Mouse (Mus musculus): ENCODE data around the gene Rpn1.

Rpn1 gene

DNA sequence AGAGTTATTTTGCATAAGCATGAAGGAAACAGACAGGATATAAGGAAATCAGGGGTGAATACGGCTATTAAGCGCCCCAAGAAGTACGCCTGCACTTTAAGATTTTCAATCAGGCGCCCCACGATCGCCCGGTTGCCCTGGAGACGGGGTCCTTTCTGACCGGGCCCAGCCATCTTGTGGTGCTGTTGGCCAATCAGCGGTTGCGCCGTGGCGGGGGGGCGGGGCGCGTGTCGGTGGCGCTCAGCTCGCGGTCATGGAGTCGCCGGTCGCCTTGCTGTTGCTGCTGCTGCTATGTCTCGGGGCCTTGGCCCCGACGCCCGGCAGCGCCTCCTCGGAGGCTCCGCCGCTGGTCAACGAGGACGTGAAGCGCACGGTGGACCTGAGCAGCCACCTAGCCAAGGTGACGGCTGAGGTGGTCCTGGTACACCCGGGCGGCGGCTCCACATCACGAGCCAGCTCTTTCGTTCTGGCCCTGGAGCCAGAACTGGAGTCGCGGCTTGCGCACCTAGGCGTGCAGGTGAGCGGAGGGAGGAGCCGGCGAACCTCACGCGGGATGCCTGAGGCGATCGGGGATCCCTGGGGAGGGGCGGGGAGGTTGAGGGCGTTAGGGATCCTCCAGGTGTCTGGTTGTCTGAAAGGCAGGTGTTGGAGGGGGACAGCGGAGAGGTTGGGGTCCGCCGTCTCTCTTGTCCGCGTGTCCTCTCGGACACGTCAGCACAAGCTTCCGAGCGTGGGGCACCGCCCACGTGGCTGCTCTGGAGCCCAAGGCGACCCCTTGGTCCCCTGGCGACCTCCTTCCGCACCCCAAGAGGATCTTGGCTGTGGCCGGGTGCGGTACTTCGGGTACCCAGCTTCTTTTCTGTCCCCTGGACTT, at the start of gene Rpn1:
Gene Rpn1 (plus strand): TSS at position 205 of the 874 bp plus-strand sequence.
- peak; percentile 96 for DNase-seq

DNA sequence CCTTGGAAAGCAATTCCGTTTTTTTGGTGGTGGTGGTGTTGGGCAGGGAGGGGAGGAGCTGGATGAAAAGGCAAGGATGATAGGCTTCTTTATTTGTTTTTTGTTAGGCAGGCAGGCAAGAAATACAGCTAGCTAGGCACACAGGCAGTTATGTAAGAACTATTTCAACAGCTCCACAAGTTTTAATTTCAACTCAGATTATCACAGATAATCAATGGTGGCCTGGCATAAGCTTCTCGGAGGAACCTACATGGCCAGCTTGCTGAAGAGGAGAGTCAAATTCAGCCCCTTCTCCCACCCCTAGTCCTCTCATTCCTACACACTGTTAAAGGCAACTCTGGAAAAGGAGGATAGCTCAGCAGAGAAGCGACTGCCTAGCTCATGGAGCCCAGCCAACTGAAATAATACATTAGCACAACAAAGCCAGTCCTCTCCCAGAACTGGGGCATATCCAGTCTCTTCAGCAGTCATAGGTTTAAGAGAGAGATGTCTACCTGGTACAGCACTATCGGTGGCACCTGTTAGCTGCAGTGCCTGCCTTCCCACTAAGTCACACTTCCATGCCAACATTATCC, 46.7 kb upstream of the Rpn1 start:
- no peak for DNase-seq

DNA sequence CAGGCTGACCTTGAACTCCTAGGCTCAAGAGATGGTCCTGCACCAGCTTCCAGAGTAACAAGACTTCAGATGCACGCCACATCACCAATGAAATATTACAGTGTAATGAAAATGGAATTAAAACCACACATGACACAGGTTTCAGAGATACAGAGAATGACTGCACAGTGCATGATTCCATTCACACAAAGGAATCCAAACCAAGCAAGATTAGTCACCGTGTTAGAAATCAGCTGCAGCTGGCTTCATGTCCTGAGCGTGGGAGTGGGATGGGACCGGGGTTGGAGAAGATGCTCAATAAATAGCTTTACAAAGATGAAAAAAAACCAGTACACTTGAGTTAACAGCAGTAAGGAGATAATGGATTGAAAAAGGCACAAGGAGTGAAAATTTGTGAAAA, 44.9 kb upstream of the Rpn1 start:
- no peak for DNase-seq

DNA sequence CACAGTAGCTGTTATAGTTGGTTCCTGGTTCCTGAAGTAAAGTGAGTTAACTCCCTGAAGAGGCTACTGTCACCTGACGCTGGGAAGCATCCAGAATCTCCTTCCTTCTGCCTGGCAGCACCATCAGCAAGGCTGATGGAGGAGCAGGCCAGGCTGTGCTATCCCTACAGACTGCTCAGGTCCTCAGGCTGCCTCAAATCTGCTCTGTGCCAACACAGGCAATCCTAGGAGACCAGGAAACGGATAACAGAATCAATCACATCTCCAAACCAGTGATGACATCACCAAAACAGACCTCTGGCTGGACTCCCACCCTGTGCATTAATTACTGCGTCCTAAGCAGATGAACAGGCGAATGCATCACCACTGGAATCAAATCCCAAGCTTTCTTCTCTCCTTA, 43.1 kb upstream of the Rpn1 start:
- no peak for DNase-seq

GRCm38 (mm10) chr6:88042336-88042735, 41.9 kb upstream of the Rpn1 start:
- no peak for DNase-seq

DNA sequence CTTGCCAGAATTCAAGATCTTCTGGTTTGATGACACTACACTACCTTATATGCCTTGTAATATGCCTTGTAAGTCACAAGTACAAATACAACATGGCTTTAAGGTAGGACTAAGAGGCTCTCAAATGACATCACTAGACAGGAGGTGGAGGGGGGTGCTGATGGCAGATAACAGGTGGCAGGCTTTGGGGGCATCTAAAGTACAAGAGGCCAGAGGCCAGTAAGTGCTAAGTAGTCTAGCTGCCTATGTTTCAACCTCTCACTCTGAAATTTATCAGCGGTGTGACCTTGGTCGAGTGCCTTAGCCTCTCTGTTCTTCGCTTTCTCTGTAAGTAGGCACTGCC, 40.1 kb upstream of the Rpn1 start:
- DNase-seq, result no peak

DNA sequence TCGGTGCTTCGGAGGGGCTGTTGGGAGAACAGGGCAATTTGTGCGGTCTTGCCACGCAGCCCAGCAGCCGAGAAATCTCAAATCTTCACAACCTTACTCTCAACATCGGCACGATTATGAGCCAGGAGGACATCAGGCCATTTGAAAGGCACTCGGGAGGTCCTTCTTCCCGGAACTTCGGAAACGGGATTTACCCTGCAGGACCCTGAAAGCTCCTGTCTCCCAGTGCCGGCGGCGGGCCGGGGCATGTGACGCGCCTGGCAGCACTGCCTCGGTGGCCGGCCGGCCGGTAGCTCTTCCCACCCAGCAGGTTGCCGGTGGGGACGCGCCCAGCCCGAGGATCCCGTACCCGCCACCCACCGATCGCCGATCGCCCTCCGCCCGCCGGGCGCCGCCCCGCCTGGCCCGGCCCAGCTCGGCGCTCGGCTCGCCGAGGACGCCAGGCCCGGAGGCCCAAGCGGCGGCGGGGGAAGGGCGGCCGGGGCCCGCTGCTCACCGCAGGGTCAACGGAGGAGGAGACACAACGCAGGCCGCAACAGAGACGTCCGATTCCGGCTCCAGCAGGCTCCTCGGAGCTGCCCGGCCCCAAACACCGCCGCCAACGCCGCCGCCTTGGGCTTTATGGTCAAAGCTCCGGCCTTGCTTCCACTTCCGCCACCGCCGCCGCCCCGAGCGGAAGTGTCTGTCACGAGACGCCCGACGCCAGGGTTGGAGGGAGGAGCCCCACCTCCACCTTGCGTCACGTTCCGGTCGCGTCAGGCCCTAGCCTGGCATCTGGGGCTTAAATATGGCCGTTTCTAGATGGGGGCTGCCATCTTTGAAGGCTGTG, 39.5 kb upstream of the Rpn1 start, which contains the start of gene Rab7:
Gene Rab7 (minus strand): TSS at position 694 of the 829 bp plus-strand sequence.
- peak; percentile 98 for DNase-seq

DNA sequence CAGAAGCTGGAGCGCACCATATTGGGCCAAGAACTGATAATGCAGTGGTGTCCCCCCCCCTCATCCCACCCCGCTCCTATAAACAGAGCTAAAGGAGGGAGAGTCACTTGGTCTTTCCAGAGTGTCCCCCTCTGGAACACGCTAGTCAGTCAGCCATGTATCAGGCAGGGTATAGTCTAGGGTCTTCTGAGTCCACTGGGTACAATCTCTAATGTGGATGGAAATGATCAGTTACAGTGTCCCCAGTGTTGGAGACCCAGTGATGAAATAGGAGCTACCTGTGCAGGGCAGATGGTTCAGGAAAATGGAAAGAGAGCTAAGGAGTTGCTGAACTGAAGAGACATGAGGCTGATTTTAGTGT, 38.9 kb upstream of the Rpn1 start:
- DNase-seq, result no peak

- no peak for DNase-seq
Observed at GRCm38 (mm10) chr6:88047853-88048252, 36.4 kb upstream of the Rpn1 start.

- DNase-seq, result no peak
Observed at GRCm38 (mm10) chr6:88049008-88049407, 35.3 kb upstream of the Rpn1 start.

DNA sequence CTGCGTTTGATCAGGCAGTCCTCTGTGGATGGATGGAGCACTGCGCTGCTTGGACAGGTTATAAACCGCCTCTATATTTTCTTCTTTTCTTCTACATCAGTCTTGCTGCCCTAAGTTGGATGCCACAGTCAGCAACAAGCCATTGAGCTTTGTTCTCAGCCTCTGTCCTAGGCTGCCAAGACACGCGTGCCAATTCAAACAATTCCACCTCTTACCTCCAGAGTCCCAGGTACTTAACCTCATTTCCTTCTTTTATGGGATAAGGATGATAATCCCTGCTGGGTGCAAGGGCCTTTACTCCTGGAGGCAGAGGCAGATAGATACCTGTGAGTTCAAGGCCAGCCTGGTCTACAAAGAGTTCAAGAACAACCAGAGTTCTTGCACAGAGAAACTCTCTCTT, 33.1 kb upstream of the Rpn1 start:
- DNase-seq, result no peak

- no peak for DNase-seq
Observed at GRCm38 (mm10) chr6:88053228-88054080, 30.8 kb upstream of the Rpn1 start.

DNA sequence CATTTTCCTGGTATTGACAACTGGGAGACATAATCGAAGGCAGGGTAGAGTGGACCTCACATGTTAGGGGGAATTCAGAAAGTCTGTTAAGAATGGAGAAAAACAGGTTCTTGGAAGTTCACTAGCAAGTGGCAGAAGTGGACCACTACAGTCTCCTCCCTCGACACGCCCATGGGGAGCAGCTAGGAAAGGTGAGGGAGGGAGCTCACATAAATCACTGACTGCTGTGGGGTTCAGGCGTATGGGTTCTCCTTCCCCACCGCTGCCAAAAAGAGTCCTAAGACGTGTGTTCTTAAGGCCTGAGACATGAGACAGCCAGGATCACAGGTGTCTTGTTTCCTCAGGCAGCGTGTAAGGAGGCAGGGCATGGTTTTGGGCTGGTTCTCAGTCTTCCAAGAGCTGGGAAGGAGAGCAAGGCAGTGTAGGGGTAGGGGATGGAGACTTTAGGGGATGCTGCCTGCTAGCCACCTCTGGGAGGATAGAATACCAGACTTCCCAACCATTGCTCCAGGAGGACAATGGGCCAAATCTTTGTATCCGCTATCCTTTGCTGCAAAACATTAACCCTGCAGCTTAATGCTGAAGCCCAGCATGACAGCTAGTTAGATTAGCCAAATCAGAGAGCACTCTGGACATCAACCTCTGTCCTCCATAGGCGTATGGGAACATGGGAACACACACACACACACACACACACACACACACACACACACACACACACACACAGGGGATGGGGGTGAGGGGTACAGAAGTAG, 30.0 kb upstream of the Rpn1 start:
- DNase-seq, result no peak

DNA sequence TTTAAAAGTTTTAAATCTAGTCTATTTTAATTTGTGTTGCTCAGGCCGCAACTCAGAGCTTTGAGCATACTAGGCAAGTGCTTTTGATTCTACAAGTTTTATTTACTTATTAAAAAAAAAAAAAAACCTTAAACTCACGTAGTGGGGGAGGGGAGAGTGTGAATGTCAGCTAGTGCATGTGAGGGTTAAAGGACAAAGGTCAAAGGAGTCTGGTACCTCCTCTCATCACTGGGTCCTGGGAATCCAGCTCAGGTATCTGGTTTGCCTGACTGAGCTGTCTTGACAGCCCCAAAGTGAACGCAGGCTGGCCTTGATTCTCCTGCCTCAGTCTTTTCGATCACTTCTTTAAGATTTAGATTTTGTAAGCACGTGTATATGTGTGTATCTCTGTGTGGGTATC, 28.6 kb upstream of the Rpn1 start:
- DNase-seq, result no peak

GRCm38 (mm10) chr6:88056866-88057265, 27.4 kb upstream of the Rpn1 start:
- no peak for DNase-seq

- no peak for DNase-seq
Observed at GRCm38 (mm10) chr6:88059903-88060302, 24.4 kb upstream of the Rpn1 start.

GRCm38 (mm10) chr6:88060602-88061001, 23.7 kb upstream of the Rpn1 start:
- DNase-seq, result no peak

GRCm38 (mm10) chr6:88061406-88061805, 22.9 kb upstream of the Rpn1 start:
- no peak for DNase-seq

DNA sequence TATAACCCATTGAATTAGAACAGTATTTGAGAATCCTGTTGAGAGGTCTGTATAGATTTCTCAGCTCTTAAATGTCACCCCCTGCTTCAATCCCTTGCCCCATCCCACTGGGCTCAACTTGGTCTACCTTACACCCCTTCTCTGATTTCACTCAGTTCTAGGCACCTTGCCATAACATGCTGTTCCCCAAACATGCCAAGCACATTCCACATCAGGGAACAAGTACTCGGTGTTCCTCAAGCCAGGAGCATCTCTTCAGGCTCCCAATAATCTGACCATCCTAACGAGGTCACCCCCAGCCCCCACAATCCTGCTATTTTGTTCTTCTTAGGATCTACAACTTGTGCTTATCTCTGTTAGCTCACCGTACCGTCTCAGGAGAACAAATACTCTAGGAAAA, 21.9 kb upstream of the Rpn1 start:
- no peak for DNase-seq

- DNase-seq, result no peak
Observed at GRCm38 (mm10) chr6:88064072-88064642, 20.1 kb upstream of the Rpn1 start.

DNA sequence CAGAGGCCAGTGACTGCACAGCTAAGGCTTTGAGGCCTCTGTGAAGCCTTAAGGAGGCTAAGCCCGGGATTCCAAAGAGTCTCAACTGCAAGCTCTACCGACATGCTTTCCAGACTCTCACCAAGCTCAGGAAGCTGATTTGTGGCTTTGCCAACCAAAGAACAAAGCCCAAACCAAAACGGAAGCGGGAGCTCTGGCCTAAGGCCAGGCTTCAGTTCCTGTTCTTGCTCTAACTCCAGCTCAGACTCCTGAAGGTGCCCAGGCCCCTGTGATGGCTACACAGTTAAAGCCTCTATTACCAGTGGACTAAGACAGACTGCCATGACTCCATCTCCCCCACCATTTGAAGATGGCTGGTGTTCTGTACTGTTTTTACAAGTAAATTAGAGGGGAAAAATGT, 19.2 kb upstream of the Rpn1 start:
- no peak for DNase-seq

GRCm38 (mm10) chr6:88065968-88066367, 18.3 kb upstream of the Rpn1 start:
- DNase-seq, result no peak

All from embryo, embryonic 11 days (tissue).